Mouse (Mus musculus): ENCODE results near the gene A830005F24Rik. TPM values are rescaled to one million over a fixed set of nuclear protein-coding genes. Genes with fewer than 3 reads are reported as not detected.

Gene A830005F24Rik
- polyA plus RNA-seq (2011; ENCODE audit: insufficient read depth, insufficient read length, low replicate concordance, missing spikeins) = not detected in 2 replicates

- peak within 1 kb of the TSS; percentile 96 for H3K4me3 ChIP-seq (replicated peaks; ENCODE audit: control insufficient read depth, low read depth, low read length)
- H3K27ac ChIP-seq (ENCODE audit: control insufficient read depth, insufficient read depth, low read depth, low read length, poor library complexity) = peak within 1 kb of the TSS; percentile 80
- 1% methylated on average over 34 of the region's 34 CpGs for WGBS
- peak; percentile 76 for TF ChIP-seq POLR2A (IDR thresholded peaks at IDR 0.05; ENCODE audit: borderline replicate concordance, control insufficient read depth, low read depth, low read length)
- TF ChIP-seq CTCF (IDR thresholded peaks at IDR 0.05; ENCODE audit: control insufficient read depth, insufficient read depth, low read length) = no peak
- H3K4me1 ChIP-seq (ENCODE audit: control insufficient read depth, insufficient read depth, low read length) = peaks cover 3% of the 10 kb centered on the region
Observed at GRCm38 (mm10) chr13:48513003-48513929, at the start of gene A830005F24Rik, which contains the start of gene Zfp169. Gene A830005F24Rik (plus strand): TSS chr13:48513570. Gene Zfp169 (minus strand): TSS chr13:48513451.

- no peaks in the 10 kb centered on the region for H3K4me1 ChIP-seq (ENCODE audit: control insufficient read depth, insufficient read depth, low read length)
- H3K4me3 ChIP-seq (replicated peaks; ENCODE audit: control insufficient read depth, low read depth, low read length) = no peak overlapping the region
- H3K27ac ChIP-seq (ENCODE audit: control insufficient read depth, insufficient read depth, low read depth, low read length, poor library complexity) = no peak overlapping the region
- 10% methylated on average over 4 of the region's 4 CpGs for WGBS
- TF ChIP-seq CTCF (IDR thresholded peaks at IDR 0.05; ENCODE audit: control insufficient read depth, insufficient read depth, low read length) (peak; percentile 52), POLR2A (IDR thresholded peaks at IDR 0.05; ENCODE audit: borderline replicate concordance, control insufficient read depth, low read depth, low read length) (no peak)
Observed at GRCm38 (mm10) chr13:48464170-48464569, 49.2 kb upstream of the A830005F24Rik start.

- no peak overlapping the region for H3K4me3 ChIP-seq (replicated peaks; ENCODE audit: control insufficient read depth, low read depth, low read length)
- 57% methylated on average over 10 of the region's 10 CpGs for WGBS
- TF ChIP-seq CTCF (IDR thresholded peaks at IDR 0.05; ENCODE audit: control insufficient read depth, insufficient read depth, low read length) (no peak), POLR2A (IDR thresholded peaks at IDR 0.05; ENCODE audit: borderline replicate concordance, control insufficient read depth, low read depth, low read length) (no peak)
- no peak overlapping the region for H3K27ac ChIP-seq (ENCODE audit: control insufficient read depth, insufficient read depth, low read depth, low read length, poor library complexity)
- H3K4me1 ChIP-seq (ENCODE audit: control insufficient read depth, insufficient read depth, low read length) = no peaks in the 10 kb centered on the region
Observed at GRCm38 (mm10) chr13:48466186-48466585, 47.2 kb upstream of the A830005F24Rik start.

GRCm38 (mm10) chr13:48468656-48469180 is 44.7 kb upstream of the A830005F24Rik start:
- TF ChIP-seq POLR2A (IDR thresholded peaks at IDR 0.05; ENCODE audit: borderline replicate concordance, control insufficient read depth, low read depth, low read length) (no peak), CTCF (IDR thresholded peaks at IDR 0.05; ENCODE audit: control insufficient read depth, insufficient read depth, low read length) (no peak)
- H3K27ac ChIP-seq (ENCODE audit: control insufficient read depth, insufficient read depth, low read depth, low read length, poor library complexity) = no peak overlapping the region
- no peaks in the 10 kb centered on the region for H3K4me1 ChIP-seq (ENCODE audit: control insufficient read depth, insufficient read depth, low read length)
- WGBS = 66% methylated on average over 15 of the region's 15 CpGs
- no peak overlapping the region for H3K4me3 ChIP-seq (replicated peaks; ENCODE audit: control insufficient read depth, low read depth, low read length)

GRCm38 (mm10) chr13:48483606-48484005 is 29.8 kb upstream of the A830005F24Rik start:
- WGBS = 87% methylated on average over 4 of the region's 4 CpGs
- H3K27ac ChIP-seq (ENCODE audit: control insufficient read depth, insufficient read depth, low read depth, low read length, poor library complexity) = no peak overlapping the region

GRCm38 (mm10) chr13:48490396-48491182 is 22.8 kb upstream of the A830005F24Rik start:
- no peak overlapping the region for H3K27ac ChIP-seq (ENCODE audit: control insufficient read depth, insufficient read depth, low read depth, low read length, poor library complexity)
- TF ChIP-seq POLR2A (IDR thresholded peaks at IDR 0.05; ENCODE audit: borderline replicate concordance, control insufficient read depth, low read depth, low read length) (no peak), CTCF (IDR thresholded peaks at IDR 0.05; ENCODE audit: control insufficient read depth, insufficient read depth, low read length) (no peak)
- WGBS = 93% methylated on average over 35 of the region's 35 CpGs

More at GRCm38 (mm10) chr13:48483606-48484005, 29.8 kb upstream of the A830005F24Rik start:
- Histone ChIP-seq H3K4me3 (replicated peaks; ENCODE audit: control insufficient read depth, low read depth, low read length) (no peak overlapping the region), H3K4me1 (ENCODE audit: control insufficient read depth, insufficient read depth, low read length) (no peaks in the 10 kb centered on the region)
- no peak for TF ChIP-seq CTCF (IDR thresholded peaks at IDR 0.05; ENCODE audit: control insufficient read depth, insufficient read depth, low read length)
- no peak for TF ChIP-seq POLR2A (IDR thresholded peaks at IDR 0.05; ENCODE audit: borderline replicate concordance, control insufficient read depth, low read depth, low read length)

GRCm38 (mm10) chr13:48493183-48493582 is 20.2 kb upstream of the A830005F24Rik start:
- no peak for TF ChIP-seq CTCF (IDR thresholded peaks at IDR 0.05; ENCODE audit: control insufficient read depth, insufficient read depth, low read length)
- no peaks in the 10 kb centered on the region for H3K4me1 ChIP-seq (ENCODE audit: control insufficient read depth, insufficient read depth, low read length)
- 49% methylated on average over 5 of the region's 5 CpGs for WGBS
- H3K4me3 ChIP-seq (replicated peaks; ENCODE audit: control insufficient read depth, low read depth, low read length) = no peak overlapping the region
- H3K27ac ChIP-seq (ENCODE audit: control insufficient read depth, insufficient read depth, low read depth, low read length, poor library complexity) = no peak overlapping the region

More at GRCm38 (mm10) chr13:48490396-48491182, 22.8 kb upstream of the A830005F24Rik start:
- Histone ChIP-seq H3K4me3 (replicated peaks; ENCODE audit: control insufficient read depth, low read depth, low read length) (no peak overlapping the region), H3K4me1 (ENCODE audit: control insufficient read depth, insufficient read depth, low read length) (no peaks in the 10 kb centered on the region)

All from bone marrow, adult 2 months (tissue).